Mouse (Mus musculus): ENCODE data around the gene 1700047I17Rik2. TPM values are rescaled to one million over a fixed set of nuclear protein-coding genes. Genes with fewer than 3 reads are reported as not detected.
"Not testable (repeated sequence)": the region's sequence is repeated elsewhere in the genome, so short reads cannot be mapped to it uniquely, and the experiment has no call there.

The 1700047I17Rik2 gene
- polyA plus RNA-seq, 1 experiment from 2014 or later: 1.7 TPM

DNA sequence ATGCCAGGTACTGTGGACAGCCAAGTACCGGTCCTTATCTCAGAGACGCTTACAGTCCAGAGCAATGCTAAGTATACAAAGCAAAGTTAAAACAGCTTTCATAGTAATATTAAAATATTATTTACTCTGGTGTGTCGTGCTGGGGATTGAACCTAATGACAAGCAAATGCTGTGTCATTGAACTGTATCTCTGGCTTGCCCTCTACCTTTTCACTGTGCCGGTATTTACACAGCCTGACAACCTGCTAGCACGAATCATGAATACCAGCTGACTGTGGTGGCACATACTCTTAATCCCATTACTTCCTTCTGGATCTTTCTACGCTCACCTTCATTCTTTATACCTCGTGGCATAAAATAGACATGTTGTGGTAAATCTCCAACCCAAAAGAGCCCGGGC, 42.9 kb downstream of the 1700047I17Rik2 start:
- DNase-seq; H3K4me3 ChIP-seq (ENCODE audit: low read depth, low read length); ATAC-seq (ENCODE audit: insufficient read depth); H3K27me3 ChIP-seq (ENCODE audit: insufficient read depth, low read length); H3K9me3 ChIP-seq (ENCODE audit: low read depth, low read length); H3K9ac ChIP-seq; H3K27ac ChIP-seq (ENCODE audit: low read depth); H3K4me2 ChIP-seq; H3K36me3 ChIP-seq (ENCODE audit: insufficient read depth); H3K4me1 ChIP-seq (ENCODE audit: insufficient read depth): not testable (repeated sequence)
- WGBS: no CpG with 5 or more reads among the region's 8 CpGs

DNA sequence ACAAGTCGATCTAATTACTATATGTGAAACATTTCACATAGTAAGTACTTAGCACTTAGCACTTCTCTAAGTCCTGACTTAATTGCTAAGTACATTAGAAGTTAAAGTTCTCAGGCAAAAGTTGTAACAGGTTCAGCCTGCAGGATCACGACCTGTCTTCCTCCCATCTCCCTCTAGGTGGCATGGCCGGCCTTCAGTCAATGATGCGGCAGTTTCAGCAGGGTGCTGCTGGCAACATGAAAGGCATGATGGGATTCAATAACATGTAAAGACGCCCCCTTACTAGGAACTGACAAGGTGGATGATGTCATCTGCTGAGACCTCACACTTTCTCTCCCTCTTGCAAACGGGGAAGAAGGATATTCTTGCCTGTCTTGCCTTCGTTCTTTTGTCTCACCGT, 62.6 kb downstream of the 1700047I17Rik2 start:
- DNase-seq; H3K4me1 ChIP-seq (ENCODE audit: insufficient read depth); ATAC-seq (ENCODE audit: insufficient read depth); H3K9me3 ChIP-seq (ENCODE audit: low read depth, low read length); H3K27ac ChIP-seq (ENCODE audit: low read depth); H3K4me2 ChIP-seq; H3K9ac ChIP-seq; H3K4me3 ChIP-seq (ENCODE audit: low read depth, low read length); H3K27me3 ChIP-seq (ENCODE audit: insufficient read depth, low read length): not testable (repeated sequence)
- WGBS: no CpG with 5 or more reads among the region's 8 CpGs
- H3K36me3 ChIP-seq (ENCODE audit: insufficient read depth): peaks cover 17% of the 10 kb centered on the region

GRCm38 (mm10) chr12:55263385-55263784, 64.0 kb downstream of the 1700047I17Rik2 start:
- not testable (repeated sequence) for H3K9ac ChIP-seq; H3K9me3 ChIP-seq (ENCODE audit: low read depth, low read length); H3K4me2 ChIP-seq; H3K36me3 ChIP-seq (ENCODE audit: insufficient read depth); ATAC-seq (ENCODE audit: insufficient read depth); H3K4me1 ChIP-seq (ENCODE audit: insufficient read depth); H3K27me3 ChIP-seq (ENCODE audit: insufficient read depth, low read length); H3K4me3 ChIP-seq (ENCODE audit: low read depth, low read length); DNase-seq; H3K27ac ChIP-seq (ENCODE audit: low read depth)
- WGBS: no CpG with 5 or more reads among the region's 5 CpGs

Other genes starting within 250 kb of the 1700047I17Rik2 start
- not detected in 2 replicates for gene Gm20403, start 213.1 kb upstream of the 1700047I17Rik2 start, polyA plus RNA-seq (2014; fragmentation: Nextera tagmentation; extraction: Ambion mirVana)
- gene Baz1a, start 185.2 kb upstream of the 1700047I17Rik2 start, polyA plus RNA-seq (2014; fragmentation: Nextera tagmentation; extraction: Ambion mirVana): 23.9 and 26.3 TPM in 2 replicates
- gene 2700097O09Rik, start 119.5 kb upstream of the 1700047I17Rik2 start, polyA plus RNA-seq (2014; fragmentation: Nextera tagmentation; extraction: Ambion mirVana): 34.3 and 36.1 TPM in 2 replicates
- gene Srp54a, start 119.3 kb upstream of the 1700047I17Rik2 start, polyA plus RNA-seq (2014; fragmentation: Nextera tagmentation; extraction: Ambion mirVana): 156 and 163 TPM in 2 replicates
- gene Fam177a, start 75.1 kb upstream of the 1700047I17Rik2 start, polyA plus RNA-seq (2014; fragmentation: Nextera tagmentation; extraction: Ambion mirVana): 16.2 and 17.8 TPM in 2 replicates
- 56.4 and 57.0 TPM in 2 replicates for gene Srp54b, start 44.5 kb upstream of the 1700047I17Rik2 start, polyA plus RNA-seq (2014; fragmentation: Nextera tagmentation; extraction: Ambion mirVana)
- gene Srp54c, start 30.6 kb downstream of the 1700047I17Rik2 start, polyA plus RNA-seq (2014; fragmentation: Nextera tagmentation; extraction: Ambion mirVana): 65.5 and 72.7 TPM in 2 replicates
- gene 1110008L16Rik, start 100.0 kb downstream of the 1700047I17Rik2 start, polyA plus RNA-seq (2014; fragmentation: Nextera tagmentation; extraction: Ambion mirVana): 15.4 and 17.1 TPM in 2 replicates
- 14.3 and 14.8 TPM in 2 replicates for gene Ppp2r3c, start 103.4 kb downstream of the 1700047I17Rik2 start, polyA plus RNA-seq (2014; fragmentation: Nextera tagmentation; extraction: Ambion mirVana)
- gene Psma6, start 184.6 kb downstream of the 1700047I17Rik2 start, polyA plus RNA-seq (2014; fragmentation: Nextera tagmentation; extraction: Ambion mirVana): 423 and 432 TPM in 2 replicates